Mouse (Mus musculus) limb, embryonic 14.5 days (tissue): ENCODE data around the gene Sort1. TPM values are rescaled to one million over a fixed set of nuclear protein-coding genes. Genes with fewer than 3 reads are reported as not detected.
A peak's percentile ranks its signal among the peaks of the same experiment; 100 is the strongest.

Experiments used
- ATAC-seq: fragments of 200-750 bp; cut with Nextera tagmentation; 2 replicates; pipeline ENCODE4 v1.8.0; 2017; ENCODE audit warnings: low read depth, moderate number of reproducible peaks, moderate TSS enrichment; ENCODE audit not compliant: low FRiP score
- DNase-seq: peaks from one replicate; pipeline ENCODE4 v3.0.0-alpha.2; 2015; ENCODE audit warnings: low spot score
- H3K27ac ChIP-seq: fragments of 300-500 bp; sonication (generic); replicated peaks from 2 replicates; pipeline ENCODE4 v1.5.1; 2014; ENCODE audit warnings: low read depth, mild to moderate bottlenecking, low read length, moderate library complexity, mixed read lengths
- H3K27me3 ChIP-seq: fragments of 300-500 bp; sonication (generic); 2 replicates; pipeline ENCODE4 v1.6.1; 2014; ENCODE audit warnings: low read length, mixed read lengths; ENCODE audit not compliant: control insufficient read depth, insufficient read depth
- H3K36me3 ChIP-seq: fragments of 300-500 bp; sonication (generic); 2 replicates; pipeline ENCODE4 v1.6.1; 2014; ENCODE audit warnings: mild to moderate bottlenecking, low read length, moderate library complexity, mixed read lengths; ENCODE audit not compliant: control insufficient read depth, insufficient read depth
- H3K4me1 ChIP-seq: fragments of 300-500 bp; sonication (generic); 2 replicates; pipeline ENCODE4 v1.6.1; 2014; ENCODE audit warnings: antibody characterized with exemption, low read length, mixed read lengths; ENCODE audit not compliant: control insufficient read depth, insufficient read depth
- H3K4me2 ChIP-seq: fragments of 300-500 bp; sonication (generic); replicated peaks from 2 replicates; pipeline ENCODE4 v1.6.1; 2014; ENCODE audit warnings: low read depth, mild to moderate bottlenecking, low read length, moderate library complexity; ENCODE audit not compliant: severe bottlenecking
- H3K4me3 ChIP-seq: fragments of 300-500 bp; sonication (generic); replicated peaks from 2 replicates; pipeline ENCODE4 v1.5.1; 2014; ENCODE audit warnings: low read length
- H3K9ac ChIP-seq: fragments of 300-500 bp; sonication (generic); 2 replicates; pipeline ENCODE4 v1.6.1; 2014; ENCODE audit warnings: mild to moderate bottlenecking, low read depth, low read length, moderate library complexity; ENCODE audit not compliant: severe bottlenecking
- H3K9me3 ChIP-seq: fragments of 300-500 bp; sonication (generic); 2 replicates; pipeline ENCODE4 v1.6.1; 2016; ENCODE audit warnings: low read length; ENCODE audit not compliant: control insufficient read depth
- POLR2A ChIP-seq: fragments of 200-500 bp; IDR thresholded peaks from 2 replicates; pipeline ENCODE4 v1.8.0; 2012; ENCODE audit warnings: inconsistent platforms, mild to moderate bottlenecking, moderate library complexity, borderline replicate concordance; ENCODE audit not compliant: insufficient read depth, insufficient read length; ENCODE audit errors: extremely low read depth
- WGBS: fragments of 180-500 bp; shearing (Covaris S2); extraction: QIAGEN DNeasy Blood & Tissue Kit; methylation state at CpG from one replicate; pipeline ENCODE4 v1.1.7; 2014; 5-methylcytosine and 5-hydroxymethylcytosine counted together
- polyA plus RNA-seq, 2 experiments: library from polyadenylated mRNA; depleted of rRNA in 1 of 2; stranded (reverse) in 1 of 2; unstranded in 1 of 2; fragments of >200 nt; fragmentation: Nextera tagmentation in 1 of 2; extraction: Ambion mirVana in 1 of 2; gene quantifications; 2 replicates each; pipeline versions ENCODE4 v1.2.1 to v1.2.3; 2012 to 2014

Sort1 gene
- polyA plus RNA-seq, 2 experiments: 17.9 to 30.4 TPM

DNA sequence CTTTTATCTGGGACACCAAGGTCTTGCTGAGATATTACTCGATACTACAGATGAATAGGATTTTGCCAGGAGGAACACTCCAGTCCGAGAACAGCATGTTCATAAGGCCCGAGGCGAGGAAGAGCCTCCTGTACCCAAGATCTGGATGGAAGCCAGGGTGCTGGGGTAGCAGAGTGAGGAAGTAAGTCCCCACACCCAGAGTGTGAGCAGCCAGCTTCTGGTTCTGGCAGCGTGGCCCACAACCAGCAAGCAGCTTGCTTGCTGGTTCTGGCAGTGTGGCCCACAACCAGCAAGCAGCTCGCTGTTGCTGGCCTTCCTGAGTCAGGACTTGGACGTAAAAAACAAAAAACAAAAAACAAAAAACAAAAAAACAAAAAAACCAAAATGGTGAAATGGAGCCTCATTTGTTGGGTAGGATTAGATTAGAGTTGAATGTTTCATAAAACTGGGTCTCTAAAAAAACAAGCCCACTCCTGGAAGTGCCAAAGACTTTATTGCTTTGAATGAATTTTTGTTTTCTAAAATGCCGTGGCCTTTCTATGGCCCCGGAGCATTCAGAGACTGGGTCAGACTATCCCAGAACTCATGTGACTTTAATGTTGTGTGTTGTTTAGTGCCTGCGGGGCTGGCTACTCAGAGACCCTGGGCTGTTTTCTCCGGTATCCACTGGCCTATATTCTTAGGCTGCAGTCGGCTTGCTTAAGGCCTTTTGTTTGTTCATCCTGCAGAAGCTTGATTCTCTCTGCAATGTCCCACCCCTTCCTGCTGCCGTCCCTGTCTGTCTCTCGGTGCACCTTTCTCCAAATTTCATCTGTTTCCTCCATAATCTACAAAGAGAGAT lies 11.7 kb downstream of the Sort1 start:
- DNase-seq (no peak), ATAC-seq (no peak)
- no peaks in the 10 kb centered on the region for H3K27me3 ChIP-seq
- H3K4me2 ChIP-seq: peak overlapping the region; percentile 22
- peaks cover 36% of the 10 kb centered on the region for H3K4me1 ChIP-seq
- peak overlapping the region; percentile 56; the same call in 1 of the 2 replicates for H3K27ac ChIP-seq
- TF ChIP-seq POLR2A: no peak
- peak overlapping the region; percentile 36; the same call in 1 of the 2 replicates for H3K9ac ChIP-seq
- no peak overlapping the region for H3K4me3 ChIP-seq
- WGBS: 37% methylated on average over 14 of the region's 14 CpGs
- H3K9me3 ChIP-seq: no peaks in the 10 kb centered on the region
- H3K36me3 ChIP-seq: no peaks in the 10 kb centered on the region; the same call in 1 of the 2 replicates

GRCm38 (mm10) chr3:108296220-108297049 lies 12.6 kb downstream of the Sort1 start:
- no peak for TF ChIP-seq POLR2A
- Histone ChIP-seq H3K4me3 (no peak overlapping the region), H3K36me3 (no peaks in the 10 kb centered on the region), H3K9ac (peak overlapping the region; percentile 36; the same call in 1 of the 2 replicates), H3K4me2 (peak overlapping the region; percentile 22), H3K9me3 (no peaks in the 10 kb centered on the region), H3K4me1 (peaks cover 36% of the 10 kb centered on the region), H3K27me3 (no peaks in the 10 kb centered on the region), H3K27ac (peak overlapping the region; percentile 56; the same call in 1 of the 2 replicates)
- DNase-seq: no peak
- 17% methylated on average over 14 of the region's 14 CpGs for WGBS
- ATAC-seq: peak; percentile 55; the same call in 1 of the 2 replicates

- no peak for TF ChIP-seq POLR2A
- no peak overlapping the region for H3K4me2 ChIP-seq
- 77% methylated on average over 7 of the region's 7 CpGs for WGBS
- no peak for DNase-seq
- H3K27me3 ChIP-seq: no peaks in the 10 kb centered on the region
- H3K9me3 ChIP-seq: no peaks in the 10 kb centered on the region
- ATAC-seq: no peak
- H3K4me3 ChIP-seq: no peak overlapping the region
- H3K4me1 ChIP-seq: peaks cover 36% of the 10 kb centered on the region
- no peaks in the 10 kb centered on the region for H3K36me3 ChIP-seq
- 0 out of 2 replicates have a peak overlapping the region, but pooled peaks have one; percentile 26 for H3K27ac ChIP-seq
- H3K9ac ChIP-seq: no peak overlapping the region
Measured at GRCm38 (mm10) chr3:108297050-108297419, 13.2 kb downstream of the Sort1 start.

- no peaks in the 10 kb centered on the region for H3K9me3 ChIP-seq
- no peak for DNase-seq
- H3K4me2 ChIP-seq: no peak overlapping the region
- no peak overlapping the region for H3K27ac ChIP-seq
- no peak for ATAC-seq
- peaks cover 36% of the 10 kb centered on the region for H3K4me1 ChIP-seq
- TF ChIP-seq POLR2A: no peak
- 67% methylated on average over 7 of the region's 7 CpGs for WGBS
- H3K27me3 ChIP-seq: no peaks in the 10 kb centered on the region
- no peak overlapping the region for H3K9ac ChIP-seq
- no peaks in the 10 kb centered on the region for H3K36me3 ChIP-seq
- no peak overlapping the region for H3K4me3 ChIP-seq
Measured at GRCm38 (mm10) chr3:108297603-108298553, 14.0 kb downstream of the Sort1 start.
